Mouse (Mus musculus) ES-E14 (cell line): Measurements from ENCODE around the gene Mrps6.

Experiments
- HCFC1 ChIP-seq: IDR thresholded peaks from 2 replicates; pipeline ENCODE4 v1.6.1; 2012; ENCODE audit warnings: low read length, inconsistent platforms, borderline replicate concordance; ENCODE audit not compliant: insufficient read depth
- MAFK ChIP-seq: IDR thresholded peaks from 2 replicates; pipeline ENCODE4 v1.6.1; 2014; ENCODE audit warnings: mild to moderate bottlenecking, low read depth, low read length, inconsistent platforms; ENCODE audit not compliant: insufficient read depth
- ZC3H11A ChIP-seq: IDR thresholded peaks from 2 replicates; pipeline ENCODE4 v1.6.1; 2012; ENCODE audit warnings: low read depth, mild to moderate bottlenecking, inconsistent platforms, low read length, borderline replicate concordance
- ZNF384 ChIP-seq: IDR thresholded peaks from 2 replicates; pipeline ENCODE4 v1.6.1; 2012; ENCODE audit warnings: low read depth, low read length, inconsistent platforms

- TF ChIP-seq MAFK, result no peak
- no peak for TF ChIP-seq HCFC1
- no peak for TF ChIP-seq ZC3H11A
- TF ChIP-seq ZNF384, result no peak
Observed at GRCm38 (mm10) chr16:92102115-92102514, 44.0 kb downstream of the Mrps6 start.
